Mouse (Mus musculus): ENCODE data around the gene Sparc.
"Not testable (repeated sequence)": the region's sequence is repeated elsewhere in the genome, so short reads cannot be mapped to it uniquely, and the experiment has no call there.

The Sparc gene

GRCm38 (mm10) chr11:55436089-55436488 lies 13.1 kb upstream of the Sparc start:
- no peak for DNase-seq (ENCODE audit: low spot score)

- no peak for DNase-seq (ENCODE audit: low spot score)
These were observed 10.0 kb upstream of the Sparc start for GRCm38 (mm10) chr11:55432981-55433380.

- no peak for DNase-seq (ENCODE audit: low spot score)
These were observed 7.0 kb upstream of the Sparc start for GRCm38 (mm10) chr11:55429973-55430372.

GRCm38 (mm10) chr11:55428186-55429012 lies 5.4 kb upstream of the Sparc start:
- DNase-seq (ENCODE audit: low spot score) = peak; percentile 96

- peak; percentile 73 for DNase-seq (ENCODE audit: low spot score)
These were observed 1.9 kb upstream of the Sparc start for GRCm38 (mm10) chr11:55424746-55425360.

GRCm38 (mm10) chr11:55423756-55424155 lies 773 bp upstream of the Sparc start:
- DNase-seq (ENCODE audit: low spot score) = peak; percentile 50

- DNase-seq (ENCODE audit: low spot score) = peak; percentile 84
These were observed 3.2 kb downstream of the Sparc start for GRCm38 (mm10) chr11:55419678-55420307.

- DNase-seq (ENCODE audit: low spot score) = peak; percentile 90
These were observed 3.7 kb downstream of the Sparc start for GRCm38 (mm10) chr11:55419296-55419677.

- DNase-seq (ENCODE audit: low spot score) = no peak
These were observed 4.3 kb downstream of the Sparc start for GRCm38 (mm10) chr11:55418704-55419061.

GRCm38 (mm10) chr11:55417898-55418703 lies 4.9 kb downstream of the Sparc start:
- peak; percentile 91 for DNase-seq (ENCODE audit: low spot score)

- no peak for DNase-seq (ENCODE audit: low spot score)
These were observed 6.2 kb downstream of the Sparc start for GRCm38 (mm10) chr11:55416609-55417265.

- not testable (repeated sequence) for DNase-seq (ENCODE audit: low spot score)
These were observed 7.3 kb downstream of the Sparc start for GRCm38 (mm10) chr11:55415731-55416130.

- peak; percentile 71 for DNase-seq (ENCODE audit: low spot score)
These were observed 7.8 kb downstream of the Sparc start for GRCm38 (mm10) chr11:55415036-55415704.

- DNase-seq (ENCODE audit: low spot score) = peak; percentile 46
These were observed 8.7 kb downstream of the Sparc start for GRCm38 (mm10) chr11:55414314-55414713.

- DNase-seq (ENCODE audit: low spot score) = no peak
These were observed 9.6 kb downstream of the Sparc start for GRCm38 (mm10) chr11:55413416-55413796.

- no peak for DNase-seq (ENCODE audit: low spot score)
These were observed 10.1 kb downstream of the Sparc start for GRCm38 (mm10) chr11:55412680-55413415.

GRCm38 (mm10) chr11:55412034-55412433 lies 10.9 kb downstream of the Sparc start:
- DNase-seq (ENCODE audit: low spot score) = no peak

- no peak for DNase-seq (ENCODE audit: low spot score)
These were observed 12.5 kb downstream of the Sparc start for GRCm38 (mm10) chr11:55410502-55410901.

GRCm38 (mm10) chr11:55410005-55410404 lies 13.0 kb downstream of the Sparc start:
- no peak for DNase-seq (ENCODE audit: low spot score)

GRCm38 (mm10) chr11:55407133-55407532 lies 15.8 kb downstream of the Sparc start:
- no peak for DNase-seq (ENCODE audit: low spot score)

Data from adipocyte (in vitro differentiated cells).